Mouse (Mus musculus): Measurements from ENCODE around the gene Tmem164. TPM values are rescaled to one million over a fixed set of nuclear protein-coding genes. Genes with fewer than 3 reads are reported as not detected.

Tmem164 gene
- total and polyA plus RNA-seq, 3 experiments: 41.1 to 110 (median 64.3) TPM

DNA sequence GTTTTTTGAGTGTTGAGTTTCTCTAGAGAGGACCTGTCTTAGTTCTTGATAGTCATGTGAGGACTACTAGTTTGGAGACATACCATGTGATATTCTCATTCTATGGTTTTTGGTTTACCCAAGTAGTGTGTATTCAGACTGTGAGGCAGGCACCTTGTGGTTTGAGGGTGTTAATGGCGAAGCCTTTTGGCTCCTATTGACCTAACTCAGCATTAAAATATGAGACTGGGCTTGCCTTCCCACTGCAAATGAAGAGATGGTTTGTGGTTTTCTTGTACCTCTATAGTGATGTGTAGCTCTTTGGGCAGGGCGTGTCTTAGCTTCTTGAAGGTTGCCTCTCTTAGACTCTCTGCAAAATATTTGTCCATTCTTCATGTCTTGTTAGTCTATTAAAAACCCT lies 111.0 kb downstream of the Tmem164 start:
- Histone ChIP-seq H3K9me3 (replicated peaks) (no peaks in the 10 kb centered on the region), H3K4me1 (ENCODE audit: insufficient read depth, low read depth, low read length) (no peaks in the 10 kb centered on the region), H3K4me3 (ENCODE audit: low read depth, low read length) (no peak overlapping the region), H3K27me3 (ENCODE audit: insufficient read depth, low read length) (no peaks in the 10 kb centered on the region), H3K36me3 (replicated peaks) (peaks cover 58% of the 10 kb centered on the region)
- no peak for ATAC-seq (ENCODE audit: extremely low read depth, insufficient number of reproducible peaks, low FRiP score, poor library complexity, severe bottlenecking)
- no peak for DNase-seq (ENCODE audit: low spot score)
- no peak for TF ChIP-seq POLR2AphosphoS5 (IDR thresholded peaks at IDR 0.05; ENCODE audit: insufficient replicate concordance, low read depth, low read length)
- no peak for TF ChIP-seq GATA2 (IDR thresholded peaks at IDR 0.05; ENCODE audit: borderline replicate concordance, low read depth, low read length)
- TF ChIP-seq CTCF (IDR thresholded peaks at IDR 0.05; ENCODE audit: low read depth, low read length): no peak
- TF ChIP-seq GATA1 (IDR thresholded peaks at IDR 0.05; ENCODE audit: borderline replicate concordance, low read length): no peak
- TF ChIP-seq TAL1 (conservative IDR thresholded peaks at IDR 0.05; ENCODE audit: low read depth, low read length): no peak

DNA sequence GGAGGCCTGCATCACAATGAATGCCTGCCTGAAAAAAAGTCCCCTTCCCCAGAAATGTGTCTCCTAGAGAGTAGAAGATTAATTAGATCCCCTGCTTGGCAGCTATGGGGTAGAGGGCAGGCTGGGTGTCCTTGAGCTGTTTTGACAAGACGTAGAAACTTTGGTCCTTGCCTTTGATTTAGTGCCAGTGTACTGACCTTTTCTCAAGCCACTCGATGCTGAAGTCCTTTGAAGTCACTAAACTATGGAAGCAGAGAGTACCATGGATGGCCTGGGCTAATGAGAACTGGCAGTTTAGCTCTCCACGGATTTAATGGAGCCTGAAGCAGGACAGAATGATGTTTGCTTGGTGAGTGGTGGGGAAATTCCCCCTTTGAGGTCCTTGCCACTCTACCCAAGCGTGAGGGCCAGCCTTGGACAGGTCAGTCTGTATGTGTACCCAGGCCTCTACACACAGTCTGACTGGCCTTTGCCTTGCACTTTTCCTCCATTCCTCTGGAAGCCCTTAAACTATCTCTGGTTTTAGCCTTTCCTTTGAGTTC lies 112.9 kb downstream of the Tmem164 start:
- Histone ChIP-seq H3K9me3 (replicated peaks) (no peaks in the 10 kb centered on the region), H3K27me3 (ENCODE audit: insufficient read depth, low read length) (no peaks in the 10 kb centered on the region), H3K36me3 (replicated peaks) (peaks cover 55% of the 10 kb centered on the region), H3K4me1 (ENCODE audit: insufficient read depth, low read depth, low read length) (no peaks in the 10 kb centered on the region), H3K4me3 (ENCODE audit: low read depth, low read length) (no peak overlapping the region)
- DNase-seq (ENCODE audit: low spot score) (no peak), ATAC-seq (ENCODE audit: extremely low read depth, insufficient number of reproducible peaks, low FRiP score, poor library complexity, severe bottlenecking) (no peak)
- no peak for TF ChIP-seq TAL1 (conservative IDR thresholded peaks at IDR 0.05; ENCODE audit: low read depth, low read length)
- no peak for TF ChIP-seq POLR2AphosphoS5 (IDR thresholded peaks at IDR 0.05; ENCODE audit: insufficient replicate concordance, low read depth, low read length)
- TF ChIP-seq GATA2 (IDR thresholded peaks at IDR 0.05; ENCODE audit: borderline replicate concordance, low read depth, low read length): no peak
- no peak for TF ChIP-seq CTCF (IDR thresholded peaks at IDR 0.05; ENCODE audit: low read depth, low read length)
- TF ChIP-seq GATA1 (IDR thresholded peaks at IDR 0.05; ENCODE audit: borderline replicate concordance, low read length): no peak

DNA sequence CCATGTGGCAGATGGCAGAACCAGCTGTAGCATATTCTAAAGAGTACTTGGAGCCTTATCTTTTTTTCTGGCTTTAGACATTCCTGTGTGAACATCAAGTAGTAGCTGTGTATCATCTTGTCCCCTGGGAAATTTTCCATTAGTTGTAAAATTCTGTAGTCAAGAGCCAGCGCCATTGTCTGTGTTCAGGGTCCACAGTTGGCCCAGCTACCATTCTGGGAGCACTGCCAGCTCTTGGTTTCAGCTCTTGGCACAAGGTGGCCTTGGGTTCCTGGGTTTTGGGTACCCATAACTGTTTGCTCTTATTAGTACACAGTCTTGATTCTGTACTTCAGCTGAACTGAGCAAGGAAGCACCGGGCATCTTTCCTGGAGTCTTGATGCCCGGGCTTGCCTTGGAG lies 123.4 kb downstream of the Tmem164 start:
- Histone ChIP-seq H3K9me3 (replicated peaks) (no peaks in the 10 kb centered on the region), H3K36me3 (replicated peaks) (peaks cover 65% of the 10 kb centered on the region), H3K27me3 (ENCODE audit: insufficient read depth, low read length) (no peaks in the 10 kb centered on the region), H3K4me3 (ENCODE audit: low read depth, low read length) (no peak overlapping the region), H3K4me1 (ENCODE audit: insufficient read depth, low read depth, low read length) (no peaks in the 10 kb centered on the region; the same call in 1 of the 2 replicates)
- TF ChIP-seq TAL1 (conservative IDR thresholded peaks at IDR 0.05; ENCODE audit: low read depth, low read length) (no peak), POLR2AphosphoS5 (IDR thresholded peaks at IDR 0.05; ENCODE audit: insufficient replicate concordance, low read depth, low read length) (no peak)
- ATAC-seq (ENCODE audit: extremely low read depth, insufficient number of reproducible peaks, low FRiP score, poor library complexity, severe bottlenecking) (no peak), DNase-seq (ENCODE audit: low spot score) (no peak)

DNA sequence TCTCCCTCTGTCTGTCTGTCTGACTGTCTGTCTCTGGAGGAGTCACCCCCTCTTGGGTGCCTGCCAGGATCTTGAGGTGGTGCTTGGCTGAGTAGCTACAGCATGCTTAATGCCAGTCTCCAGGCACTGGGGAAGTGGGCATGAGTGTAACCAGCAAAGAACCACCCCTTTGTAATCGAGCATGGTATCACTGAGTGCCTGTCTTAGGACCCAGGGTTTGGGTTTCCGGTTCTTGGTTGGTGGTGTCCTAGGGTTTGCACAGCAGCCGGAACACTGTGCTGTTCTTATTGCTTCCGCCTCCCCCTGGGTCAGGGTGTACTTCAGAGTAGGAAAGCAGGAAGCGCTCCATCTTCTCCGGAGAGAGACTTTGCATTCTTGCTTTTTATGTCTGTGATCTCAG lies 124.9 kb downstream of the Tmem164 start:
- TF ChIP-seq CTCF (IDR thresholded peaks at IDR 0.05; ENCODE audit: low read depth, low read length) (no peak), GATA1 (IDR thresholded peaks at IDR 0.05; ENCODE audit: borderline replicate concordance, low read length) (no peak), POLR2AphosphoS5 (IDR thresholded peaks at IDR 0.05; ENCODE audit: insufficient replicate concordance, low read depth, low read length) (no peak), GATA2 (IDR thresholded peaks at IDR 0.05; ENCODE audit: borderline replicate concordance, low read depth, low read length) (no peak), TAL1 (conservative IDR thresholded peaks at IDR 0.05; ENCODE audit: low read depth, low read length) (no peak)
- Histone ChIP-seq H3K27me3 (ENCODE audit: insufficient read depth, low read length) (no peaks in the 10 kb centered on the region), H3K4me3 (ENCODE audit: low read depth, low read length) (no peak overlapping the region), H3K36me3 (replicated peaks) (peaks cover 76% of the 10 kb centered on the region), H3K4me1 (ENCODE audit: insufficient read depth, low read depth, low read length) (no peaks in the 10 kb centered on the region; the same call in 1 of the 2 replicates), H3K9me3 (replicated peaks) (no peaks in the 10 kb centered on the region)
- ATAC-seq (ENCODE audit: extremely low read depth, insufficient number of reproducible peaks, low FRiP score, poor library complexity, severe bottlenecking) (no peak), DNase-seq (ENCODE audit: low spot score) (no peak)

DNA sequence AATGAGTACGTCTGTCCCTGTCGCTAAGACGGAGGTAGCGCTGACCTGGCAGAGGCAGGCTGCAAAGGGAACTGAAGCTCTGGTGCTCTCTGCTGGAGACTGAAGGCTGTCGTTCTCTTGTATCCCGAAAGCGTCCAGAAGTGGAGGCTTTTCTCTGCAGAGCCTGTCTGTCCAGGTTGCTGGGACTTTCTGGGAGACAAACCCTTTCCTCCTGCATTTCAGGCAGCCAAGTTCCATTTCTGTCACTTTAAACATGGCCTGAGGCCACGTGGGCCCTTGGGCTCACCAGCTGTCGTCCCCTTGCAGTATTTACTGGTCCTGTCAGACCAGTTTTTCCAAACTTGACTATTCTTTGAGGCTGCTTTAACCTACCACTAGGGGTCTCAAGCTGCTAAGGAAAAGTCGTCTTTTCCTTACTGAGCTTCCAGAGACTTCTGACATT lies 125.4 kb downstream of the Tmem164 start:
- Histone ChIP-seq H3K27me3 (ENCODE audit: insufficient read depth, low read length) (no peaks in the 10 kb centered on the region), H3K9me3 (replicated peaks) (no peaks in the 10 kb centered on the region), H3K4me1 (ENCODE audit: insufficient read depth, low read depth, low read length) (no peaks in the 10 kb centered on the region; the same call in 1 of the 2 replicates), H3K36me3 (replicated peaks) (peaks cover 75% of the 10 kb centered on the region), H3K4me3 (ENCODE audit: low read depth, low read length) (no peak overlapping the region)
- no peak for TF ChIP-seq GATA1 (IDR thresholded peaks at IDR 0.05; ENCODE audit: borderline replicate concordance, low read length)
- TF ChIP-seq POLR2AphosphoS5 (IDR thresholded peaks at IDR 0.05; ENCODE audit: insufficient replicate concordance, low read depth, low read length): no peak
- TF ChIP-seq GATA2 (IDR thresholded peaks at IDR 0.05; ENCODE audit: borderline replicate concordance, low read depth, low read length): no peak
- no peak for TF ChIP-seq CTCF (IDR thresholded peaks at IDR 0.05; ENCODE audit: low read depth, low read length)
- ATAC-seq (ENCODE audit: extremely low read depth, insufficient number of reproducible peaks, low FRiP score, poor library complexity, severe bottlenecking) (no peak), DNase-seq (ENCODE audit: low spot score) (no peak)

DNA sequence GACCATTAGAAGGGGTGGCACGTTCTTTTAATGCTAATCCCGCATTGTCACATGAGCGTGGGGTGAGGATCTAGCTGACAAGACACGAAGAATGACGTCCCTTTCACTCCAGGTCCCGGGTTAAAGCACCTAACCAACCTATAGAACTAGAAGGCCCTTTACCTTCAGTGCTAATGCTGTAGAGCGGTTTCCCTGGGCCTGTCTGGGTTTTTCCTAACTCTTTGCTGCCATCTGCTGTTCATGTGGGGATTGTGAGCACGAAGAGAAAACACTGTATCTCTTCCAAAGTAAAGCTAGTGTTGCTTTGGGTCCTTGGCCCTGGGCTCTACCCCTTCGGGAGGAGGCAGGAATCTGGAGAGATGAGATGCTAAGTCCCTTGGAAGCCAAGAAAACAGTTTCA lies 127.2 kb downstream of the Tmem164 start:
- Histone ChIP-seq H3K27me3 (ENCODE audit: insufficient read depth, low read length) (no peaks in the 10 kb centered on the region), H3K36me3 (replicated peaks) (peaks cover 76% of the 10 kb centered on the region), H3K9me3 (replicated peaks) (no peaks in the 10 kb centered on the region), H3K4me1 (ENCODE audit: insufficient read depth, low read depth, low read length) (no peaks in the 10 kb centered on the region; the same call in 1 of the 2 replicates), H3K4me3 (ENCODE audit: low read depth, low read length) (no peak overlapping the region)
- DNase-seq (ENCODE audit: low spot score) (no peak), ATAC-seq (ENCODE audit: extremely low read depth, insufficient number of reproducible peaks, low FRiP score, poor library complexity, severe bottlenecking) (no peak)
- TF ChIP-seq GATA2 (IDR thresholded peaks at IDR 0.05; ENCODE audit: borderline replicate concordance, low read depth, low read length) (no peak), GATA1 (IDR thresholded peaks at IDR 0.05; ENCODE audit: borderline replicate concordance, low read length) (no peak), TAL1 (conservative IDR thresholded peaks at IDR 0.05; ENCODE audit: low read depth, low read length) (no peak), POLR2AphosphoS5 (IDR thresholded peaks at IDR 0.05; ENCODE audit: insufficient replicate concordance, low read depth, low read length) (no peak), CTCF (IDR thresholded peaks at IDR 0.05; ENCODE audit: low read depth, low read length) (no peak)

All from G1E (cell line).